Mouse (Mus musculus): Measurements from ENCODE around the gene Sec14l4.

- TF ChIP-seq CTCF (IDR thresholded peaks at IDR 0.05; ENCODE audit: extremely low read depth, insufficient read depth, insufficient read length, insufficient replicate concordance) = no peak
- TF ChIP-seq POLR2A (IDR thresholded peaks at IDR 0.05; ENCODE audit: low read depth, low read length) = no peak
Observed at GRCm38 (mm10) chr11:3981536-3981935, 49.7 kb upstream of the Sec14l4 start.

Data from spleen, adult 2 months (tissue).